Mouse (Mus musculus): ENCODE results near the gene C1qtnf12.

Gene C1qtnf12

GRCm38 (mm10) chr4:156004109-156004508 is 42.0 kb downstream of the C1qtnf12 start:
- no peak for DNase-seq (ENCODE audit: low spot score)

GRCm38 (mm10) chr4:156008369-156008768 is 46.3 kb downstream of the C1qtnf12 start:
- no peak for DNase-seq (ENCODE audit: low spot score)

- DNase-seq (ENCODE audit: low spot score) = no peak
Measured at GRCm38 (mm10) chr4:156013637-156014036, 51.5 kb downstream of the C1qtnf12 start, which contains the start of gene Tnfrsf4. Gene Tnfrsf4 (plus strand): TSS chr4:156013843.

- DNase-seq (ENCODE audit: low spot score) = no peak
Measured at GRCm38 (mm10) chr4:156014436-156014835, 52.3 kb downstream of the C1qtnf12 start.
